ENCODE assay signal across 27 mouse cellular contexts in genomic region chr8:45880457-45880856, GRCm38 (mm10). TPM values are rescaled to one million over a fixed set of nuclear protein-coding genes. Genes with fewer than 3 reads are reported as not detected.
DNase-seq lines count a peak whose midpoint lies in the region; ATAC-seq lines count a peak whose summit lies in the region.
"Had no signal": no experiment of that assay in that cellular context is flagged by ENCODE, and none has a peak within 500 bp of the region (broad histone marks: within the 10 kb centered on the region; RNA-seq: fewer than 3 reads in every experiment).

No protein-coding gene starts in this region.

- DNase-seq in heart, adult 11 months = peak; percentile 86
- no peak for DNase-seq in heart, postnatal 25 days (ENCODE audit: low spot score)
- DNase-seq in 416B (ENCODE audit: low read depth) = peak; percentile 37
- no peak for DNase-seq in frontal cortex, adult 2 months (ENCODE audit: extremely low spot score in 1 of 2, low spot score in 1 of 2)
- no peak for DNase-seq in layer of hippocampus, adult 8-10 months (ENCODE audit: low spot score in 2 of 2)
- DNase-seq: adrenal gland, adult 8-10 months; adrenal gland, postnatal 25 days; B cell, adult 2 months; cerebellum, adult 11-12 months; cerebellum, adult 8-10 months; cerebellum, postnatal 10 days; cerebellum, postnatal 36 days; forebrain, postnatal 0 days; gastrocnemius, postnatal 25 days; heart, adult 18-20 months; heart, postnatal 10 days; heart, postnatal 4 days had no signal

- intact Hi-C loops in heart, postnatal 25 days (cut with DNase I) = loop anchor here (5.0 kb wide), 1 partner anchor 52 kb away; the partner anchor contains the start of gene Ccdc110

- peak; percentile 78 for ATAC-seq in common myeloid progenitor, adult 5-6 weeks (replicated peaks; ENCODE audit: low read depth, poor library complexity, severe bottlenecking)
- peak; percentile 78 for ATAC-seq in megakaryocyte progenitor cell, adult 5-6 weeks (replicated peaks; ENCODE audit: poor library complexity)
- ATAC-seq: activated CD4-positive, CD25-positive, alpha-beta regulatory T cell, adult 4 months; forebrain, embryonic 13.5 days; forebrain, postnatal 0 days had no signal

RNA-seq across cellular contexts. Expression of gene Pdlim3, which starts 4.8 kb away (rescaled TPM):
- total RNA-seq in heart, postnatal 25 days (2021) = 10 to 100 TPM; 27.1 to 35.6 TPM
- total RNA-seq in common myeloid progenitor, adult 5-6 weeks (2017) = 0.29 TPM in 1 of 2 replicates, not detected in the other
- total RNA-seq in megakaryocyte progenitor cell, adult 5-6 weeks (2015) = not detected in 2 replicates
- not detected in 2 replicates for total RNA-seq in megakaryocyte progenitor cell, adult 5-6 weeks (2017)
- 4.4 and 6.7 TPM in 2 replicates for polyA plus RNA-seq in frontal cortex, adult 2 months (2012; rRNA removed)
- total RNA-seq in layer of hippocampus, adult 8-10 months (2022) = 1 to 10 TPM in 2 of 4 experiments, under 1 TPM in 2; 0.97 to 2.0 (median 1.3) TPM
- polyA plus RNA-seq: activated CD4-positive, CD25-positive, alpha-beta regulatory T cell, adult 4 months; G1E had no signal

RNA-seq across cellular contexts. Expression of gene Ccdc110, which starts 54.0 kb away (rescaled TPM):
- total RNA-seq in heart, postnatal 25 days (2021) = not detected
- total RNA-seq in common myeloid progenitor, adult 5-6 weeks (2017) = not detected in 2 replicates
- not detected in 2 replicates for total RNA-seq in megakaryocyte progenitor cell, adult 5-6 weeks (2015)
- total RNA-seq in megakaryocyte progenitor cell, adult 5-6 weeks (2017) = not detected in 2 replicates
- 0.38 and 0.48 TPM in 2 replicates for polyA plus RNA-seq in frontal cortex, adult 2 months (2012; rRNA removed)
- total RNA-seq in layer of hippocampus, adult 8-10 months (2022) = 1 to 10 TPM in 1 of 4 experiments, under 1 TPM in 3; 0.45 to 1.2 (median 0.67) TPM
- total RNA-seq: adrenal gland, adult 8-10 months; adrenal gland, postnatal 25 days; CH12.LX; G1E; gastrocnemius, adult 8-10 months; gastrocnemius, postnatal 25 days; heart, adult 18-20 months; heart, postnatal 10 days; heart, postnatal 4 days had no signal
- polyA plus RNA-seq: activated CD4-positive, CD25-positive, alpha-beta regulatory T cell, adult 4 months; embryonic facial prominence, embryonic 14.5 days; G1E; heart, embryonic 15.5 days; intestine, embryonic 14.5 days had no signal

Comparison
In these comparisons a context has a peak if more than half of its experiments do, and no peak if none do; other contexts are left out.
1. DNase-seq: peak in heart, adult 11 months (single experiment) and 416B (single experiment); none in heart, postnatal 25 days (single experiment), frontal cortex, adult 2 months (0 of 2) and layer of hippocampus, adult 8-10 months (0 of 2).
2. RNA of gene Pdlim3, which starts 4.8 kb away (total RNA-seq): 27.1 to 35.6 TPM in heart, postnatal 25 days; 0.97 to 2.0 TPM in layer of hippocampus, adult 8-10 months, 0.29 TPM in common myeloid progenitor, adult 5-6 weeks and not detected in megakaryocyte progenitor cell, adult 5-6 weeks; every median in the first group is over 4 times any median in the second.